Comparison of ENCODE assay signal across 8 mouse cellular contexts in the genomic region with DNA sequence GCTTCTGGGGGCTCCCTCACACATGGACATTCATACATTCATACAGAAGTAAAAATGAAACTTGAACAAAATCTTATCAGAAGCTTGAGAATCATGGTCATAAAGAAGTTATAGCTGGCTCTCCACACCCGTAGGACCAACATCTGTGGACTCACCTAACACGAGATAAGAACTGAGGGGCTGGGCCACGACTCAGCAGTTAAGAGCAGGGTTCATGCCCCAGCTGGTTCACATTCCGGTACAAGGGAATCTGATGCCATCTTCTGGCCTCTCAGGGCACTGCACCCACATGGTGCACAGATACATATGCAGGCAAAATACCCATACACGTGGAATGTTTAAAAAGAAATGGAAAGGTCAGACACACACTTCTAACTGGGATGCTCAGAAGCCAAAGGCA. TPM values are rescaled to one million over a fixed set of nuclear protein-coding genes. Genes with fewer than 3 reads are reported as not detected.
DNase-seq lines count a peak whose midpoint lies in the region; ATAC-seq lines count a peak whose summit lies in the region.

No protein-coding gene starts in this region.

- no peaks in the 10 kb centered on the region for H3K9me3 ChIP-seq in neural tube, embryonic 15.5 days (replicated peaks)
- H3K9me3 ChIP-seq in liver, embryonic 11.5 days (ENCODE audit: control insufficient read depth, low read length) = no peaks in the 10 kb centered on the region

- 31% methylated on average over 5 of the region's 5 CpGs for WGBS in neural tube, embryonic 15.5 days
- WGBS in liver, embryonic 11.5 days = 5% methylated on average over 5 of the region's 5 CpGs

- ATAC-seq in neural tube, embryonic 15.5 days (ENCODE audit: low FRiP score) = no peak
- ATAC-seq in hematopoietic stem cell, adult 5-6 weeks (replicated peaks in 1 of 2; ENCODE audit: insufficient read depth in 1 of 2, low FRiP score in 2 of 2, low TSS enrichment in 1 of 2, low read depth in 1 of 2, poor library complexity in 2 of 2, severe bottlenecking in 2 of 2) = peak; percentile 60 to 65; a peak in 3 of 4 replicates
- peak; percentile 47 for ATAC-seq in liver, embryonic 11.5 days (replicated peaks; ENCODE audit: low FRiP score)

- no peak overlapping the region for H3K4me2 ChIP-seq in neural tube, embryonic 15.5 days
- H3K4me2 ChIP-seq in liver, embryonic 11.5 days = peak overlapping the region; percentile 26; the same call in 1 of the 2 replicates

- H3K9ac ChIP-seq in neural tube, embryonic 15.5 days (replicated peaks) = no peak overlapping the region
- H3K9ac ChIP-seq in liver, embryonic 11.5 days (ENCODE audit: low read depth, low read length) = no peak overlapping the region

- peak; percentile 77 for DNase-seq in neural tube, embryonic 10.5 days (ENCODE audit: extremely low spot score, low spot score)
- peak; percentile 89 for DNase-seq in ZHBTc4 (ENCODE audit: low read depth, low spot score)
- peak; percentile 85 for DNase-seq in embryo, embryonic 10.5 days (ENCODE audit: low spot score)
- DNase-seq in liver, embryonic 11.5 days (ENCODE audit: low spot score) = peak; percentile 68
- DNase-seq in ovary, postnatal 14 days (ENCODE audit: low spot score) = peak; percentile 61
- peak; percentile 52 to 78 for DNase-seq in urinary bladder, postnatal 4 days (ENCODE audit: low spot score in 2 of 2)

- H3K4me3 ChIP-seq in neural tube, embryonic 15.5 days (replicated peaks) = no peak overlapping the region
- H3K4me3 ChIP-seq in liver, embryonic 11.5 days (ENCODE audit: low read depth, low read length) = no peak overlapping the region

- H3K27me3 ChIP-seq in neural tube, embryonic 15.5 days (replicated peaks) = no peaks in the 10 kb centered on the region
- no peaks in the 10 kb centered on the region for H3K27me3 ChIP-seq in liver, embryonic 11.5 days (replicated peaks; ENCODE audit: control insufficient read depth, insufficient read depth, low read length)

- no peaks in the 10 kb centered on the region; the same call in 1 of the 2 replicates for H3K36me3 ChIP-seq in neural tube, embryonic 15.5 days
- no peaks in the 10 kb centered on the region for H3K36me3 ChIP-seq in liver, embryonic 11.5 days (ENCODE audit: control insufficient read depth, insufficient read depth, low read length)

- no peak overlapping the region for H3K27ac ChIP-seq in neural tube, embryonic 15.5 days (replicated peaks)
- no peak overlapping the region for H3K27ac ChIP-seq in liver, embryonic 11.5 days (ENCODE audit: low read depth, low read length)

- peaks cover 16% of the 10 kb centered on the region for H3K4me1 ChIP-seq in neural tube, embryonic 15.5 days
- H3K4me1 ChIP-seq in liver, embryonic 11.5 days (replicated peaks; ENCODE audit: control insufficient read depth, insufficient read depth, low read length) = peaks cover 7% of the 10 kb centered on the region

RNA-seq across cellular contexts. Expression of gene Zswim7, which starts 3.1 kb away (rescaled TPM):
- 17.3 and 19.4 TPM in 2 replicates for polyA plus RNA-seq in neural tube, embryonic 15.5 days (2015; fragmentation: Nextera tagmentation; extraction: Ambion mirVana)
- 6.1 and 14.6 TPM in 2 replicates for total RNA-seq in hematopoietic stem cell, adult 5-6 weeks (2017)
- polyA plus RNA-seq in liver, embryonic 11.5 days (2014; fragmentation: Nextera tagmentation; extraction: Ambion mirVana) = 18.6 and 20.8 TPM in 2 replicates

RNA-seq across cellular contexts. Expression of gene Ttc19, which starts 3.2 kb away (rescaled TPM):
- polyA plus RNA-seq in neural tube, embryonic 15.5 days (2015; fragmentation: Nextera tagmentation; extraction: Ambion mirVana) = 43.8 and 50.6 TPM in 2 replicates
- total RNA-seq in hematopoietic stem cell, adult 5-6 weeks (2017) = 22.4 and 29.3 TPM in 2 replicates
- polyA plus RNA-seq in liver, embryonic 11.5 days (2014; fragmentation: Nextera tagmentation; extraction: Ambion mirVana) = 9.0 and 9.9 TPM in 2 replicates

RNA-seq across cellular contexts. Expression of gene Adora2b, which starts 29.2 kb away (rescaled TPM):
- 7.1 and 7.5 TPM in 2 replicates for polyA plus RNA-seq in neural tube, embryonic 15.5 days (2015; fragmentation: Nextera tagmentation; extraction: Ambion mirVana)
- 0.63 and 2.2 TPM in 2 replicates for total RNA-seq in hematopoietic stem cell, adult 5-6 weeks (2017)
- 0.64 and 0.99 TPM in 2 replicates for polyA plus RNA-seq in liver, embryonic 11.5 days (2014; fragmentation: Nextera tagmentation; extraction: Ambion mirVana)
